Mouse (Mus musculus) left cerebral cortex, adult 18-20 months (tissue): ENCODE results near the gene D1Ertd622e. TPM values are rescaled to one million over a fixed set of nuclear protein-coding genes. Genes with fewer than 3 reads are reported as not detected.
A peak's percentile ranks its signal among the peaks of the same experiment; 100 is the strongest.

ENCODE experiments used
- DNase-seq, 2 experiments: peaks; one replicate each; pipeline ENCODE4 v3.0.0; 2021 to 2022; ENCODE audit warnings: low spot score in 2 of 2, mixed read lengths in 1 of 2
- long read RNA-seq, 2 experiments: library from polyadenylated mRNA; stranded (forward); transcript quantifications; one replicate each; pipeline ENCODE4 v2.0.0; 2021
- total RNA-seq, 2 experiments: library from RNA; stranded (reverse); gene quantifications; 2 replicates each; pipeline ENCODE4 v1.2.3; 2021

D1Ertd622e gene
- total RNA-seq, result 10 to 100 TPM; 68.4 to 81.3 TPM
- long read RNA-seq, experiment 1, full-length matches to known transcripts, result 78 of 90 reads
- long read RNA-seq, experiment 1, partial matches to known transcripts, result 8 of 90 reads
- long read RNA-seq, experiment 1, other reads (novel, unspliced or antisense), result 4 of 90 reads
- long read RNA-seq, experiment 2, full-length matches to known transcripts, result 67 of 73 reads
- long read RNA-seq, experiment 2, partial matches to known transcripts, result 0 of 73 reads
- long read RNA-seq, experiment 2, other reads (novel, unspliced or antisense), result 6 of 73 reads

DNA sequence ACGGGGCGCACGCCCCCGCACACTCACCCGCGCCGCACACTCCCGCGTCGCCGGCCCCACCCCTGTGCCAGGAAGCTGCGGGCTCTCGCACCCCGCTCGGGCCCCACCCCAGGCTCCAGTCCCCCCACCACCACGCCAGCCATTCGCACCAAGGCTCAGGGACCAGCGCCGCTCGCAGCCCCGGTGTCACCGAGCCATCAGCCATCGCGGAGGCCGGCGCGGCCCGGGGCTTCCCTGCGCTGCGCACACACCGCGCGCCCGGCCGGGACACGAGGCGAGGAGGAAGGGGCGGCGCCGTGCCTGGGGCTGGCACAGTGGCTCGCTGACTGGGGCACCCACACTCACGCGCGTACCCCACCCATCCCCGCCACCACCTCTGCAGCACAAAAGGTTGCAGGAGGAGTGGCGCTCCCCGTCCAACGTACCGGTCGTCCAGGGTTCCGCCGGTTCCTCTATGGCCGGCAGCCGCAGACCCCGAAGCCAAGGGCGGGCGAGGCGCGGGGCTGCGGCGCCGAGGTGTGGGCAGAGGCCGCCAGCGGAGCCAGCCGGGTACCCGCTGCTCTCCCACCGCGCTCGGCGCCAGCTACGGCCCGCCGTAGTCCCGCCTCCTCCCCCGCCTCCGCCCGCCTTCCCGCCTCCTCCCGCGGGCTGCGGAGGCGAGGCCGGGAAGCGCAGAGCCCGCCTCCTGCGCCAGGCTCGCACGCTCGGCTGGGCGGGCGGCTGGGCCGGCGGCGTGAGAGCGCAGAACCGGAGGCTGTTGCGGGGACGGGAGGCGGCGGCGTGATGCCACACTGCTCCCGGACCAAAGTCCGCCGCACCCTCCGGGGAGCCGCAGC lies at the start of gene D1Ertd622e:
D1Ertd622e (minus strand) TSS at position 669 of the 836 bp plus-strand sequence.
- peak; percentile 70 to 86 for DNase-seq

- DNase-seq, result no peak
Observed at GRCm38 (mm10) chr1:97710520-97710919, 48.6 kb upstream of the D1Ertd622e start.

DNA sequence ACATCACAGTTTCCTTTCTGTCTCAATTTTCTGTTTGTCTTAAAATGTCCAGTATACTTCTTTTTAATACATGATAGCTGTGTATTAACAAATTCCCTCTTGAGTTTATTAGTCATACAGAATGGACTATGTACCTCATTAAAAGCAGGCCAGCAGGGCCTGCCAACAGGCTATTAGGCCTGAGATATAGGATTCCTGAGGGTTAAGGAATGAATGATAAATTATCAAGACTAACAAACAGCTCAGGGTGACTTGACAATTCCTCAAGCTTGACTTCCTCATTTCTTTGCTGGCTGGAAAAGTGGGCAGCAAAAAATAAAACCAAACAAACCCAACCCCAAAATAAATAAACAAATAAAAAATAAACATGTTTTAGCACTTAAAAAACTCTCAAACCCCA lies 43.5 kb upstream of the D1Ertd622e start:
- DNase-seq, result no peak

DNA sequence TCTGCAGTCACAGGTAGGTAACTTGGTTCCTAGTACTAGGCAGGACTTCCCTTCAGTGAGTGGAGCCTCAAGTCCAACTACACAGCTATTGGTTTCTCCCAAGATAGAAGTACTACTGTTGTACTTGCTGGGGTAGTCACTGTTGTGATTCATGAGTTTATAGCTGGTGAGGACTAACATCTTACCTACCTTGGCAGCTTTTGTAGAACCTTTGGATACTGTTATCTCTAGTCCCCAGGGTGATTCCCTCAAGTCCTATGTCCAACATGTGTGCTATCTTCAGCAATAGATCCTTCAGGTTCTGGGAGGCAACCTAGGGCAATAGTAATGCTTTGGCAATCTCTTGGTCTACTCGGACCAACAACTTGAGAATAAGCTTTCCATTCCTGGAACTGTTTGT lies 42.8 kb upstream of the D1Ertd622e start:
- DNase-seq, result no peak

DNA sequence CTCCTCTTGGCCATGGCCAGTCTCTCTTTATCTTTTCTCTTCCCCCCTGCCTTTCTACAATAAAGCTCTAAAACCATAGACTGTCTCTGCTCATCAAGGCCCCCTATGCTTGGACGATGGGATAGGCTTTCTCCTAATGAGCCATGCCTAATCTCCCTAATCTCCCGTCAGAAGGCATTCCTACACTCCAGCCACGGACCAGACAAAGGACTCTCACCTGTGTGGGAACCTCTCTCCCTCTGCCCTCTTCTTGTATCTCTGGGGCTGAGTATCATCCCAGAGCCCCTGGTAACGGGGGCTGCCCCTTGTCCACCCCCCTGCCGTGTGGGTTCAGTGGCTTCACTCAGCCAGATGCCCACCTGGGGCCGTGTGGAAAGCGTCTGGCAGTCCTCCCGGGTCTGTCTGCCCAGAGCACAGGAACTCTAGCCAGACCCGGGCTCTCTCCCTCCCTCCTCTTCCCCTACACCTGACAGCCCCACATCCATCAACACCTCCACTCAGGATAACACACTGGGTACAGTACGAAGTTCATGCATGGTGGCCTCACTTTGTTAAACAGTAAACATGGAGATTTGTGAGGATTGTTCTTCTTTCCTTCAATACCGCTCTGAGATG lies 37.2 kb upstream of the D1Ertd622e start:
- DNase-seq, result no peak

DNA sequence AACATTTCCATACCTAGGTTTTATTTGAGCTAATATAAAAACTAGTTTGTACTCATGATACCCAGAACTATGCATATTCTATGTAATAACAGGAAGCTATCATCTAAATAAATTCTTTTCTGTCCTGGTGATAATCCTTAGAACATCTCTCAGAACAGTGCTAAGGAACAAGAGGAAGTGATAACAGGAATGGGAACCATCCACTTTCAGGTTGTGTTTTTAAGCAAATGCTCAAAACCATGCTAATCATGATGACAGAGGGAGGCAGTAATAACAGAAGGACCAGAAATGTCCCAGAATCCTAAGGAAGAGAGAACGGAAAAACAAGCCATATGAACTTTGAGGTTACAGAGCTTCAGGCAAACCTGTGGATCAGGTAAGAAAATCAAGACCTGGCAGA lies 35.4 kb upstream of the D1Ertd622e start:
- no peak for DNase-seq

- no peak for DNase-seq
Observed at GRCm38 (mm10) chr1:97693825-97694224, 32.0 kb upstream of the D1Ertd622e start.

DNA sequence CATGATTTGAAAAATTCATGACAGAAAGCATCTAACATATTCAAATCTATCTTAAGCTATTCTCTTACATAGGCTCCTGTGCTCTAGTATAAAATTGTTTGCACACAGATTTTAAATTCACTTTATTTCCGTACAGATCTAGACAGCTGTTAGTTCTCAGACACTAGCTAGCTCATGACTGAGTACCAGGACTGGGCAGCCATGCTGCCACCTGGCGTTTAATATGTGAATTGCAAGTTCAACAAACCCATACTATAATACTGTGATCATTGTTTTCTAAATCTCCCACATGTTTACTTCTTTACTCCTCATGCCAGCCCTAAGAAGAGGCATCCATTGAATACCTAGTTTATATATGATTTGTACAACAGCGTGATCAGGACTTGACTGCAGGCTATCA lies 26.9 kb upstream of the D1Ertd622e start:
- DNase-seq, result peak; percentile 44 to 60

DNA sequence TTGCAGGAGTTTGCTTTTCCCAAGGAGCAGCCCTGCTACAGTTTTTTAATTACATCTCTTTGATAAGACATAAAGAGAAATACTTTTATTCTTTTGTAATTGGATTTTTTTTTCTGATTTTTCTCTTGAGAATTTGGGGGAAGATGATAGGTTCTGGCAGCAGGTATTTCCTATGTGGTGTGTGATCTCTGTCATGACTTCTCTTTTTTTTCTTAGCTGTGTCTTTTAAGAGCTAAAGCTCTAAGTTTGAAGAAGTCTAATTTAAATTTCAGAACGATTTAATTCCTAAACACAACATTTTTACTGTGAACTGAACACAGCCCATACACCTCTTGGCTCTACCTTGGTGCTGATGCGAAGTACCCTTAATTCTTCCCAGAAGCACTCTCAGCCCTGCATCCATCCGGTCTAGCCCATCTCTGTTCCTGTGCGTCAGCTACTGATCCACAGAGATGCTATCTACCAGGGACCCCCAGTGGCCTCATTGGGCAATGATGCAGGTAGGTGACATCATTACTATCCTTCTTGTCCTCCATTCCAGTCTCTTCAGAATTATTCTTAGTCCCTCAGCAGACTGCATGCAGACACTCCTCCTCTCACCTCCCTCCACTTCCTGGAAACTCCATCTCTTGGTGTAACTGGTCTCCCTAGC lies 14.8 kb upstream of the D1Ertd622e start:
- DNase-seq, result no peak

- DNase-seq, result no peak
Observed at GRCm38 (mm10) chr1:97676115-97676514, 14.2 kb upstream of the D1Ertd622e start.

- no peak for DNase-seq
Observed at GRCm38 (mm10) chr1:97672849-97673248, 11.0 kb upstream of the D1Ertd622e start.

DNA sequence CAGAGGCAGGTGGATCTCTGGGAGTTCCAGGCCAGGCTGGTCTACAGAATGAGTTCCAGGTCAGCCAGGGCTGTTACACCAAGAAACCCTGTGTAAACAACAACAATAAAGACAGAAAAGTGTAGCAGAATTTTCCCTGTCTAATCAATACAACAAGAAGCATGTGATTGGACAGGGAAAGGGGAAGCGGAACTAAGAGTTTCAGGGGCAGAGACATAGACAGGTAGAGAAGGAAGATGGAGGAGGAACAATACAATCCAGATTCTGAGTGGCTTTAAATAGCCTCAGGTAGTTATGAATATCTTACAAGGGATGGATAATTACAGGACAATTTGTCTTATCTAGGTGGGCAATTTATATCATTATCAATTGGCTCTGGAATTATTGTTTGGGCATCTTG lies 5.4 kb upstream of the D1Ertd622e start:
- DNase-seq, result no peak

GRCm38 (mm10) chr1:97662324-97662723 lies 450 bp upstream of the D1Ertd622e start:
- DNase-seq, result no peak

GRCm38 (mm10) chr1:97660687-97661405 lies 1.0 kb downstream of the D1Ertd622e start:
- DNase-seq, result peak; percentile 69 to 79

GRCm38 (mm10) chr1:97659405-97659804 lies 2.5 kb downstream of the D1Ertd622e start:
- no peak for DNase-seq

DNA sequence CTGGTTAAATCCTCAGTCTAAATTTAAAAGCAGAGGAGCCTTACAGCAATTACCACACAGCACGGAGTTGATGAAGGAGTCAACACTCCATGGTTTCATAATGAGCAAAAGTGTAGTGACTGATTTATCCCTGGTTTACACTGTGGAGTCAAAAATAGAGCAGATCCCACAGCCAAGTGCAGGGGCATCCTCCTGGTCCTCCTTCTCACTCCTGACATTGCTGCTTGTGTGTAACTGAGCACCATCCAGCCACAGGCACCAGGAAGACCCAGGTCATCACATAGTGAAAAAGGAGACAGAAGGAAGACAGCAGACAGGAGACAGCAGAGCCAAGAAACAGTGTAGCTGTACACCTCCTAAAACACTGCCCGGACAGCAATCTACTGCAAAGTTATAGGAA lies 4.1 kb downstream of the D1Ertd622e start:
- DNase-seq, result no peak

GRCm38 (mm10) chr1:97657201-97657600 lies 4.7 kb downstream of the D1Ertd622e start:
- no peak for DNase-seq

DNA sequence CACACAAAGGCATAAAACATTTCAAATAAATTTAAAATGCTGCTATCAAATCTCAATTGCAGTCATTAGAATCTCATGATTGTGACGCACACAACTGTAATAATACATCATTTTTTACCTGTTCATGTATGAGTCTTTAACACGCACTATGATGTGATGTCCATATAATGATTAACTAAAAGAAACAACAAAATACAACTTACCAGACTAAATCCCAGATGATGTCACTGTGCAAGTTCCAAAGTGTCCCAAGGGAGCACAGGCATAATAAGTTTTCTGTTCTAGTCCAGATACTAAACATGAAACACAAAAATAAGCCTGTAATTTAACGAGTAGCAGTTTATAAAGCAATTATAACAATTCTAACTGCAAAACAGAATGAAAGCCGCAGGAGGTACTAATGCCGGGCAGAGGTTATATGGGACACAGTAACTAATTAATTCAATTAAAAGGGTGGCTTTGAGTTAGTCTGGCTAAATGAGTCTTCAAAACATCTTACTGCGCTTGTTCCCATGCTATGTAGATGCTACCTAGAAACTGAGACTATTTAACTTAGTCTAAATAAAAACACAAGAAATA lies 7.4 kb downstream of the D1Ertd622e start:
- no peak for DNase-seq

GRCm38 (mm10) chr1:97650553-97651123 lies 11.2 kb downstream of the D1Ertd622e start:
- DNase-seq, result no peak

GRCm38 (mm10) chr1:97650072-97650471 lies 11.8 kb downstream of the D1Ertd622e start:
- no peak for DNase-seq
